Mouse (Mus musculus): ENCODE data around the gene Igfbp6. TPM values are rescaled to one million over a fixed set of nuclear protein-coding genes. Genes with fewer than 3 reads are reported as not detected.

Gene Igfbp6
- polyA plus RNA-seq, 1 experiment, result 25.5 TPM

- no peak overlapping the region for H3K27ac ChIP-seq (ENCODE audit: control insufficient read depth, insufficient read depth, low read depth, low read length)
- H3K36me3 ChIP-seq (ENCODE audit: control insufficient read depth, insufficient read depth, low read length), result no peaks in the 10 kb centered on the region
- TF ChIP-seq CTCF (IDR thresholded peaks at IDR 0.05; ENCODE audit: control insufficient read depth, insufficient read depth, insufficient replicate concordance, low read depth, low read length) (no peak), POLR2A (IDR thresholded peaks at IDR 0.05; ENCODE audit: control insufficient read depth, low read depth, low read length) (no peak)
- no peaks in the 10 kb centered on the region for H3K27me3 ChIP-seq (ENCODE audit: control insufficient read depth, insufficient read depth, low read length)
- H3K4me1 ChIP-seq (ENCODE audit: control insufficient read depth, insufficient read depth, low read length), result peaks cover 16% of the 10 kb centered on the region
- H3K4me3 ChIP-seq (ENCODE audit: control insufficient read depth, low read depth, low read length), result no peak overlapping the region; the same call in 1 of the 2 replicates
These were observed 38.1 kb upstream of the Igfbp6 start for GRCm38 (mm10) chr15:102105764-102106730.

- H3K36me3 ChIP-seq (ENCODE audit: control insufficient read depth, insufficient read depth, low read length), result no peaks in the 10 kb centered on the region
- no peak for TF ChIP-seq CTCF (IDR thresholded peaks at IDR 0.05; ENCODE audit: control insufficient read depth, insufficient read depth, insufficient replicate concordance, low read depth, low read length)
- no peak for TF ChIP-seq POLR2A (IDR thresholded peaks at IDR 0.05; ENCODE audit: control insufficient read depth, low read depth, low read length)
- peak overlapping the region; percentile 39 for H3K4me3 ChIP-seq (ENCODE audit: control insufficient read depth, low read depth, low read length)
- H3K27ac ChIP-seq (ENCODE audit: control insufficient read depth, insufficient read depth, low read depth, low read length), result no peak overlapping the region
- H3K4me1 ChIP-seq (ENCODE audit: control insufficient read depth, insufficient read depth, low read length), result peaks cover 12% of the 10 kb centered on the region
- H3K27me3 ChIP-seq (ENCODE audit: control insufficient read depth, insufficient read depth, low read length), result no peaks in the 10 kb centered on the region
These were observed 37.3 kb upstream of the Igfbp6 start for GRCm38 (mm10) chr15:102106754-102107456.

- Histone ChIP-seq H3K27ac (ENCODE audit: control insufficient read depth, insufficient read depth, low read depth, low read length) (no peak overlapping the region), H3K4me3 (ENCODE audit: control insufficient read depth, low read depth, low read length) (no peak overlapping the region), H3K4me1 (ENCODE audit: control insufficient read depth, insufficient read depth, low read length) (peaks cover 10% of the 10 kb centered on the region), H3K27me3 (ENCODE audit: control insufficient read depth, insufficient read depth, low read length) (no peaks in the 10 kb centered on the region), H3K36me3 (ENCODE audit: control insufficient read depth, insufficient read depth, low read length) (no peaks in the 10 kb centered on the region)
- TF ChIP-seq POLR2A (IDR thresholded peaks at IDR 0.05; ENCODE audit: control insufficient read depth, low read depth, low read length), result no peak
- peak; percentile 56; the same call in 1 of the 2 replicates for TF ChIP-seq CTCF (IDR thresholded peaks at IDR 0.05; ENCODE audit: control insufficient read depth, insufficient read depth, insufficient replicate concordance, low read depth, low read length)
These were observed 36.2 kb upstream of the Igfbp6 start for GRCm38 (mm10) chr15:102107689-102108573.

- H3K27ac ChIP-seq (ENCODE audit: control insufficient read depth, insufficient read depth, low read depth, low read length), result no peak overlapping the region
- H3K36me3 ChIP-seq (ENCODE audit: control insufficient read depth, insufficient read depth, low read length), result no peaks in the 10 kb centered on the region
- peaks cover 10% of the 10 kb centered on the region for H3K4me1 ChIP-seq (ENCODE audit: control insufficient read depth, insufficient read depth, low read length)
- no peaks in the 10 kb centered on the region for H3K27me3 ChIP-seq (ENCODE audit: control insufficient read depth, insufficient read depth, low read length)
- no peak for TF ChIP-seq POLR2A (IDR thresholded peaks at IDR 0.05; ENCODE audit: control insufficient read depth, low read depth, low read length)
- peak; percentile 62; the same call in 1 of the 2 replicates for TF ChIP-seq CTCF (IDR thresholded peaks at IDR 0.05; ENCODE audit: control insufficient read depth, insufficient read depth, insufficient replicate concordance, low read depth, low read length)
- H3K4me3 ChIP-seq (ENCODE audit: control insufficient read depth, low read depth, low read length), result no peak overlapping the region
These were observed 35.3 kb upstream of the Igfbp6 start for GRCm38 (mm10) chr15:102108651-102109525.

GRCm38 (mm10) chr15:102110271-102110670, 33.9 kb upstream of the Igfbp6 start:
- Histone ChIP-seq H3K36me3 (ENCODE audit: control insufficient read depth, insufficient read depth, low read length) (no peaks in the 10 kb centered on the region), H3K27me3 (ENCODE audit: control insufficient read depth, insufficient read depth, low read length) (no peaks in the 10 kb centered on the region), H3K4me1 (ENCODE audit: control insufficient read depth, insufficient read depth, low read length) (peaks cover 10% of the 10 kb centered on the region), H3K27ac (ENCODE audit: control insufficient read depth, insufficient read depth, low read depth, low read length) (no peak overlapping the region), H3K4me3 (ENCODE audit: control insufficient read depth, low read depth, low read length) (no peak overlapping the region)
- no peak for TF ChIP-seq POLR2A (IDR thresholded peaks at IDR 0.05; ENCODE audit: control insufficient read depth, low read depth, low read length)
- no peak for TF ChIP-seq CTCF (IDR thresholded peaks at IDR 0.05; ENCODE audit: control insufficient read depth, insufficient read depth, insufficient replicate concordance, low read depth, low read length)
